Mouse (Mus musculus) bone marrow macrophage, adult 2 months (primary cell): ENCODE results near the gene 9930021J03Rik.

Experiments used
- CTCF ChIP-seq: IDR thresholded peaks from 2 replicates; pipeline ENCODE4 v1.5.1; 2012; ENCODE audit warnings: low read depth, mild to moderate bottlenecking, low read length, moderate library complexity
- POLR2A ChIP-seq: IDR thresholded peaks from 2 replicates; pipeline ENCODE4 v1.6.1; 2012; ENCODE audit warnings: mild to moderate bottlenecking, low read depth, low read length, borderline replicate concordance

DNA sequence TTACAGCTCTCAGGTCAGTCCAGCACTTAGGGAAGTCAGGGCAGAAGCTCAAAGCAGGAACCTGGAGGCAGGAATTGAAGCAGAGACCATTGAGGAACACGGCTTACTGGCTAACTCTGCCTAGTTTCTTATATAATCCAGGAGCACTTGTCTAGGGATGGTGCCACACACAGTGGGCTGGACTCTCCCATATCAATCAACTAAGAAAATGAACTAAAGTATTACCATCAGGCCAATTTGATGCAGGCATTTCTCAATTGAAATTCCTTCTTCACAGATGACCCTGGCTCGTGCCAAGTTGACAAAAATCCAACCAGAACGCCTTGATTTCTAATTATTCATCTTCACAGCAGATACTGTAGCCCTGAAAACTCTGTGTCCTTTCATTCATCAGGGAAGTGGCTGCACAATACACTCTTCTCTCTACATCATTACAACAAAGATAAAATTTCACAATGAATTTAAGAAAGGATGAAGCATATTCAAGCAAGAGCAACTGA lies 32.9 kb upstream of the 9930021J03Rik start:
- no peak for TF ChIP-seq POLR2A
- no peak for TF ChIP-seq CTCF
